Mouse (Mus musculus): ENCODE measurements around the gene Cyp2f2. TPM values are rescaled to one million over a fixed set of nuclear protein-coding genes. Genes with fewer than 3 reads are reported as not detected.

The Cyp2f2 gene
- 0.33 TPM in 1 of 2 replicates, not detected in the other for polyA plus RNA-seq (2021; fragmentation: Nextera tagmentation)
- long read RNA-seq, experiment 1 = 0 reads
- long read RNA-seq, experiment 2 = 0 reads

DNA sequence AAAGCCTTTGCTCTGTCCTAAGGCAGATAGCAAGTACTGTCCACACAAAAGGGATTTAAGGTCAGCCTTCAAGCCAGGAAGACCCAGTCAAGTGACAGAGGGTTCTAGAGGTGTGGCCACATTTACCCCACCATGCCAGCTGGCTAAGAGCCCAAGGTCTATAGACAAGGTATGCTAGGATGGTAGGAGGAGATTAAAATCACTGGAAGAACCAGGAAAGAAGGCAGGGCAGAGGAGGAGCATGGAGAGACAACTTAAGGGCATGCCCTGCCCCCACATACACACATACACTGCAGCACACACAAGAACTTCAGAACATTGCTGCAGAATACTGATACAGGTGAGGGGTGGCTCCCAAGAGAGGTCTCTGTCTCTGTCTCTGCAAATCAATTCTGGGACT, at the start of gene Cyp2f2:
TSS of gene Cyp2f2 (plus strand) at position 234 of the 400 bp plus-strand sequence.

DNA sequence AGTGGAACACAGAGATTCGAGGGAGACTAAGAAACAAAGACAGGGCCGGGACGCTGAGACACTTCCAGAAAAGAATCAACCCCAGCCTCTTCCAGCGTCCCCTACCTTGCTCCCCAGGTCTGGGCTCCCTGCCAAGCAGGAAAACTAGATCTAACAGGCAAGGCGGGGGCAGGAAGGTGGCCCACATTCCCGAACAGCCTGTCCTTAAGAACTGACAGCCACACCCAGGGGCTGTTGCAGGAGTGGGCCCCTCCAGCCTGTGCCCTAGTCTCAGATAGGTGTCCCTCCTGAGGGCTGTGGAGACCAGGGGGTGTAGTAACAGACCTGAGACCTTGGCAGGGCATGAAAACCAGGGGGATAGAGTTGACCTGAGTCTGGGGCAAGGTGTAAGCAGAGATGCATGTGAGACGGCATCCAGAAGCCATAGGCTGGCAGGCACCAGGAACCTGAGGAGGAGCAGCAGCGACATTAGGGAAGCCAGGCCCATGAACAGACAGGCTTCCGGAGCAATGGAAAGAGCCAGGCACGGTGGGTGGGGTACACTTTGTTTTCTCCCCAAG, 33.6 kb downstream of the Cyp2f2 start, which contains the start of gene Cyp2t4:
TSS of gene Cyp2t4 (plus strand) at position 510 of the 560 bp plus-strand sequence.

DNA sequence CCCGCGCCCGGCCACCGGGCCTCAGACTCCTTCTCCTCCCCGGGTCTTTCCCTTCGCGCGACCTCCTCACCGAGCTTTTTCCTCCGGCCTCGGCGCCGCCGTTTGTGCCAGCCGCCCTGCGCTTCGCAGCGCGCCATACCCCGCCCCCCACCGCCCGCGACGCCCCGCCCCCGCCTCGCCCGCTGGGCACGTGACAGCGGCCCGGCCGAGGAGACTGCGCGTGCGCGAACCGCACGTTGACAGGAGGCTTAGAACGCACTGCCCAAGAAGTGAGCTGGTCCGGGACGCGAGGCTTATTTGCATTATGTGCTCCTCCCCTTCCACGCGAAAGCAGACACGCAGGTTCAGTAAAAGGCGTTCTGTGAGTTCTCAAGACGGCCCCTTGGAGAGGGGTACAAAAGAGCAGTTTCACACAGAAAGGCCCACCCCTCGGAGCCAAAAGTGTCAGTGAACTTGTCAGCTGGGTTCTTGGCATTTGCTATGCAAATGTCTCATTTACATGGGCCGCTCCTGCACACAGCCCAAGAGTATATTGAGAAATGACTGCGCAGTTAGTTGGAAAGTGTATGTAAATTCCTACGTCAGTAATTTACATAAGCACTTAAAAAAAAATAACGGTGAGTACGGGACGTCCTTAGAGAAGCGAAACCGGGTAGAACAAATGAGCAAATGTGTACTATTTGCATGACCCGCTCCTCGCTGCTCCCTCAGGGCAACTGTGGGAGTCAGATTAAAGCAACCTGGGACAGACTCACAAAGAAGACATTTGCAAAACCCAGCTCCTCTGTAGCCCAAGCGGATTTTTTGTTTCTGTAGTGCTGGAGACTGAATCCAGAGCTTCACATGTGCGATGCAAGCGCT, 47.1 kb downstream of the Cyp2f2 start, which contains the start of gene Egln2:
TSS of gene Egln2 (minus strand) at position 189 of the 861 bp plus-strand sequence.

DNA sequence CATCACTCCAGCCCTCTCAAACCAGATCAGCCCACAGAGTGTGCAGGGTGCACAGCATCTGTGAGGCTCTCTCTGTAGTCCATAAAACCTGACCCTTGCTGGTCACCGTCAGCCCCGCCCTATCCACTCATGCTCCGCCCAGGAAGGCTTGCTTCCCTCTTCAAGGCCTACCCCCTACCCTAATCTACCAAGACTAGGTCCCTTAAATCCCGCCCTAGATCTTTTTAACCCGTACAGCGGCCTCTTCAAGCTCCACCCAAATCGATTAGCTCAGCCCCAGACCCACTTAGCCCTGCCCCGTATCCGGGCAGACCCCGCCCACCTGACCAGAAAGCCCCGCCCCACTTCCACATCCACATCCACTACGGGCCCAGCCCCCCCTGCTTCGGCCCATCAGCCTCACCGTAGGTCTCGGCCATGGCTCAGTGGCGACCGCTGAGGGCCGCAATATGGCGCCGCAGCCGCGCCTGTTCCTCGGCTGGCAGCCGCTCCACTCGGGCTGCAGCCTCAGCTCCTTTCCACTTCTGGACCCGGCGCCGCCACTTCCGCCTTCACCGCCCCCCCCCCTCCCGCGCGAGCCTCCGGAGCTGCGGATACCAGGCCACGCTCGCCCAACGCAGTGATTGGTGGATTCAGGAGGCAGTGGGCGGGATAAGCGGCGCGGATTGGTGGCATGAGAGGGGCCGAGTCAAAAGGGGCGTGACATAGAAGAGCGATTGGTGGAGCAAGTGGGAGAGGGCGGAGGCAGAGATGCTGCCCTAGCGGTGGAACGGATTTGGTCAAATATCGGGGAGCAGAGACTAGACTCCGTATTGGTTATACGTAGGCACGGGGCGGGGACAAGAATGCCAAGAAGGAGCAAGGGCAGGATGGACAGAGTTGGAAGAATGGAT, 58.9 kb downstream of the Cyp2f2 start, which contains the start of gene Rab4b:
TSS of gene Rab4b (minus strand) at position 573 of the 893 bp plus-strand sequence.

DNA sequence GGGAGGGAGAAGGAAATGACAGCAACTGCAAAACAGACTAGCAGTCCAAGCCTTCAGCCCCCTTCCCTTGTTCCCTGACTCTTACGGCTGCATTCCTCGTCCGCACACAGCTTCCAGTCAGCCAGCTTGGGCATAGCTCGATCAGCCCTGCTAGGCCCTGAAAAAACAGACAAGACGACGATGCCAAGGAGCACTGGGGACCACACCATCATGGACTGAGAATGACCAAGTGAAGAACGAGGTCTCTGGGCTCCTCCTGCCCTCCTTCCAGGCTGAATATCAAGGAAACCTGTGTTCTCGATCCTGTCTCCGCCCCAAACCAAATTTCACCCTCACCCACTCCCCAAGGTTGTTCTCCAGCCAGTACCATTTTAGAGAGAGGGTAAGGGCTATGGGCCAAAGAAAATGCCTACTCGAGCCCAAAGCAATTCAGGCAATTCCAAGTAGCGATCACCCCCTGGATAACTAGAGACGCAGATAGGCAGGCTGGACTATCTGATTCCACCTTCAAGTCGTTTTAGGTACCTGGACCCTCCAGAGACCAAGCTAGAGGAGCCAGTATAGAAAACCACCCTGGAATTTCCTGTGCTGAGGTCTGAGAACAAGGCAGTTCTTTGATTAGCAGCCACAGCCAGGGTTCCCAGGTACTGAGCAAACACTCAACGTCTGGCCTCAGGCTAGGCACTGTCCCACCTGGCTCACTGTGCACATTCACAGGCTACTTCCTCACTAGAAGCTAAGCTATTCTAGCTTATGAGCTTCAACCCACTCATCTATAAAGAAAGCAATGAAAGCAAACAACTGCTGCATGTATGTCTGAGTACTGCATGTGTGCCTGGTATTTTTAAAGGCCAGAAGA, 61.4 kb downstream of the Cyp2f2 start, which contains the start of the genes Gm21983 and Mia:
TSS of gene Gm21983 (minus strand) at position 250 of the 859 bp plus-strand sequence.
TSS of gene Mia (minus strand) at position 321 of the 859 bp plus-strand sequence.

Other genes with a start within 250 kb of the Cyp2f2 start
- gene Cyp2a22, start 180.5 kb upstream of the Cyp2f2 start, polyA plus RNA-seq (2021; fragmentation: Nextera tagmentation) = not detected in 2 replicates
- gene Cyp2a12, start 90.8 kb upstream of the Cyp2f2 start, polyA plus RNA-seq (2021; fragmentation: Nextera tagmentation) = not detected in 2 replicates
- gene Cyp2t4, start 33.8 kb downstream of the Cyp2f2 start, polyA plus RNA-seq (2021; fragmentation: Nextera tagmentation) = not detected in 2 replicates
- gene Egln2, start 46.9 kb downstream of the Cyp2f2 start, polyA plus RNA-seq (2021; fragmentation: Nextera tagmentation) = 72.0 and 79.6 TPM in 2 replicates
- 94.7 and 122 TPM in 2 replicates for gene Rab4b, start 59.0 kb downstream of the Cyp2f2 start, polyA plus RNA-seq (2021; fragmentation: Nextera tagmentation)
- gene Gm21983, start 61.2 kb downstream of the Cyp2f2 start, polyA plus RNA-seq (2021; fragmentation: Nextera tagmentation) = not detected in 2 replicates
- gene Mia, start 61.2 kb downstream of the Cyp2f2 start, polyA plus RNA-seq (2021; fragmentation: Nextera tagmentation) = 11.9 and 12.4 TPM in 2 replicates
- gene BC024978, start 75.9 kb downstream of the Cyp2f2 start, polyA plus RNA-seq (2021; fragmentation: Nextera tagmentation) = 5.2 and 6.1 TPM in 2 replicates
- 137 and 152 TPM in 2 replicates for gene Snrpa, start 76.4 kb downstream of the Cyp2f2 start, polyA plus RNA-seq (2021; fragmentation: Nextera tagmentation)
- gene Itpkc, start 108.8 kb downstream of the Cyp2f2 start, polyA plus RNA-seq (2021; fragmentation: Nextera tagmentation) = 0.42 and 1.8 TPM in 2 replicates
- 11.5 and 12.7 TPM in 2 replicates for gene Coq8b, start 113.1 kb downstream of the Cyp2f2 start, polyA plus RNA-seq (2021; fragmentation: Nextera tagmentation)
- gene Numbl, start 138.5 kb downstream of the Cyp2f2 start, polyA plus RNA-seq (2021; fragmentation: Nextera tagmentation) = 6.7 and 57.8 TPM in 2 replicates
- gene Ltbp4, start 217.8 kb downstream of the Cyp2f2 start, polyA plus RNA-seq (2021; fragmentation: Nextera tagmentation) = 6.9 and 14.5 TPM in 2 replicates
- 2.8 and 4.2 TPM in 2 replicates for gene Shkbp1, start 236.1 kb downstream of the Cyp2f2 start, polyA plus RNA-seq (2021; fragmentation: Nextera tagmentation)
- not detected in 2 replicates for gene Gm20479, start 237.5 kb downstream of the Cyp2f2 start, polyA plus RNA-seq (2021; fragmentation: Nextera tagmentation)

All from left cerebral cortex, adult 6 months (tissue).